Mouse (Mus musculus) lung, postnatal 0 days (tissue): ENCODE measurements at regions not wholly inside any gene's neighbourhood (a gene's known extent, or its start where the extent isn't known, plus 50 kb on each side); places are given as distances from the start of the nearest gene placed in this dataset.

Experiments used
- CTCF ChIP-seq: IDR thresholded peaks from 2 replicates; pipeline ENCODE4 v1.5.1; 2016; ENCODE audit warnings: antibody characterized with exemption, mild to moderate bottlenecking
- EP300 ChIP-seq: IDR thresholded peaks from 2 replicates; pipeline ENCODE4 v1.6.1; 2016; ENCODE audit warnings: antibody characterized with exemption, mild to moderate bottlenecking, control low read depth

DNA sequence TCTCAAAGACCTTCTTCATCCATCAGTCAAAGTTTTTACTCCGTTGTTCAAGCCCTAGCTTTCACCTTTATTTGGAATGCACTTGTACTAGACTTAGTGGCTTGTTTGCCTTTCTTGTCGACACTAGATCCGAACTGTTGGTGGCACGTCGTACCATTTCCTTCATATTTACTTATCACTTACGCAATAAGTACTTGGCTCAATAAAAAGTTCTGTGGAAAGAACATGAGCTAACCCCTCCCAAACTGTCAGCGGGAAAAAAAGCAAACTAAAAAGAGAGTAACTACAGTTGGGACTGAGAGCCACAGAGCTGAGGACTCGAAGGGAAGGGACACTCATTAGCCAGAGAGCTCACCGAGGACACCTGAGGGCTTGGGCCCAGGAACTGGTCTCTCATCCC, 202.8 kb downstream of the Gm19410 start:
- TF ChIP-seq EP300, result peak; percentile 96
- no peak for TF ChIP-seq CTCF
